Mouse (Mus musculus): ENCODE results near the gene Gnl3l.

DNA sequence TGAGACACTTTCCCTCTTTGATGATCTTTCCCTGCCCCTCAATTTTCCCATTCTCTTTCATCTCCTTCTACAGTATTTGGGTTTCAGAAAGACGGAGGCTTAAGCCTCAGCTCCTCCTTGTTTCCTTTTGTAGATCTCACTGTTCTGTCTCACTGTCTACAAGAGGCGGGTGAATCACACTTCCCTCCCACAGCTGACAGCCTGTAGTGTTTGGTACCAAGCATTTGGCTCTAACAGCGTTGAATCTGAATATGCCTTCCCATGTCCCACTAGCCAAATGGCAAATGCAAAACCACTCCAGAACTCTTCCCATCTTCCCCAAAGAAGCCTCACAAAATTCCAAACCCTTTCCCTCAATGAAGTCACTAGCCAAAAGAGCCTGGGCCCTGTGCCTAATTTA, 20.3 kb downstream of the Gnl3l start:
- no peak for TF ChIP-seq POLR2A (IDR thresholded peaks at IDR 0.05; ENCODE audit: borderline replicate concordance, low read depth, low read length)
- no peak for TF ChIP-seq CTCF (IDR thresholded peaks at IDR 0.05; ENCODE audit: low read depth, low read length)

All from bone marrow macrophage, adult 2 months (primary cell).